Mouse (Mus musculus): ENCODE data around the gene Gab2.

Gene Gab2

DNA sequence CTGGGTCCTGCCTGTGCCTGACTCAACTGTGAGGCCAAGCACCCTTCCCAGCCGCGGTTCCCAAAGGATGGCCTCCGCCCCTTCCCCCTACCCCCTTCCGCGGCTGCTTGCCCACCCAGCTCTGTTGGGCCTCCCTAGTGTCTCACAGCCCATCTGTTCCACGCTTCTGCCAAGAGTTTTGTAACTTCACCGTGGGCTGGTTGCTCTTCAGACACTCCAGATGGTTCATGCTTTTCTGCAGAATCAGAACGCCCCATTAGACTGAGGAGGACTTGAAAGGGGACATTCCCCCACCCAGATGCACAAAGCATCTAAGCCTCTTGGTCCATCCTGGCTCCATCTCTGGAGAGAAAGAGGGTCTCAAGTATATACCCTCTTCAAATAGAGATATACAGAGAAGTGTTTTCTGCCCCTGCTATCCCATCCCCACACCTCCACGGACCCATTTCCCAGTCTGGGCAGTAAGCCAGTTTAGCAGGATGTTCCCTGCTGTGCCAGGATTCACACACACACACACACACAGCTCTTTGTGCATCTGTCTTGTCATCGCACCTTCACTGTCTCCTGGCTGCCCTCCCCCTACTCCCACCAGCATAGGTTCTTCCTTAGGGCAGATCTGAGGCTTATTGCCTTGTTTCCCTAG lies 264.0 kb downstream of the Gab2 start:
- no peak for DNase-seq (ENCODE audit: low spot score in 2 of 2)

DNA sequence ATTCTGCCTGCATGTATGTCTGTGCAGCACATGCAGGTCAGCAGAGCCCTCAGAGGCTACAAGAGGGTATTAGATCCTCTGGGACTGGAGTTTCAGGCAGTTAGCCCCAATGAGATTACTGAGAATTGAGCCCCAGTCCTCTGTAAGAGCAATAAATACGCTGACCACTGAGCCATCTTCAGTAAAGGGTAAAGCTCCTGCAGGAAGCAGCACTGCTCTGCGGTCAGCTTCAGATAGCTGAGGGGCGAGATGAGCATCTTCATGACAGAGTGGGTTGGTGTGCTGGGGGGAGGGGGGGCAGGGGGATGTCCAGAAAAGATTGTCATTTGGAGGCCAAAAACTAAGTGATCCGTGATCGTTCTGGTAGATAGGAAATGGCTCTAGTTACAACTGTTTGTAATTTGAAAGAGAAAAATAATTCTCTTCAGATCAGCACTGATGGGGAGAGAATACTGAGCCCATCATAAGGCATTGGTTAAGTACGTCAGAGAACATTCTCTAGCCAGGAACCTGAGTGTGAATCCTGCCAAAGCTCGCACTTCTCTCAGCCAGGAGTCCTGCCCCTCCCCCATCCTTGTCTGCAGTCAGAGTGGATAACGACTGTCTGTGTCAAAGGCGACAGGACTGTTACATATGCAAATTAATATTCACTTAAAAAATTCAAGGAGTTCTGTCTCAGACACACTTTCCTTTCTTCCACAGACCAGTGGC lies 264.9 kb downstream of the Gab2 start:
- DNase-seq (ENCODE audit: low spot score in 2 of 2), result no peak

DNA sequence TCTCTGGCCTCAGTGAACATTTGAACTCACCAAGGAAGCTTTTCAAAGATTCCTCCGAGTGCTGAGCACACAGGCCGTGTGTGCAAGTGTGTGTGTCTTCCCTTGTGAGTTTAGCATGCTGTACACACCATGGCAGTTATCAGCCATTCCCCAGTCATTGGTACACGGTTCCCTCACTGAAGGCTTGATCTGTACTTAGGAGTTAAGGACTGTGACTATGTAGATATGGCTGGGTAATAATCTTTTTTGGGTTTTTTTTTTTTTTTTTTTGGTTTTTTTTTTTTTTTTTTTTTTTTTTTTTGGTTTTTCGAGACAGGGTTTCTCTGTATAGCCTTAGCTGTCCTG lies 265.4 kb downstream of the Gab2 start:
- no peak for DNase-seq (ENCODE audit: low spot score in 2 of 2)

GRCm38 (mm10) chr7:97347464-97347863 lies 266.1 kb downstream of the Gab2 start:
- no peak for DNase-seq (ENCODE audit: low spot score in 2 of 2)

GRCm38 (mm10) chr7:97348318-97348717 lies 266.9 kb downstream of the Gab2 start:
- DNase-seq (ENCODE audit: low spot score in 2 of 2), result no peak

GRCm38 (mm10) chr7:97348836-97349235 lies 267.4 kb downstream of the Gab2 start:
- no peak for DNase-seq (ENCODE audit: low spot score in 2 of 2)

GRCm38 (mm10) chr7:97349438-97349837 lies 268.1 kb downstream of the Gab2 start:
- DNase-seq (ENCODE audit: low spot score in 2 of 2), result no peak

GRCm38 (mm10) chr7:97350891-97351290 lies 269.5 kb downstream of the Gab2 start:
- no peak for DNase-seq (ENCODE audit: low spot score in 2 of 2)

DNA sequence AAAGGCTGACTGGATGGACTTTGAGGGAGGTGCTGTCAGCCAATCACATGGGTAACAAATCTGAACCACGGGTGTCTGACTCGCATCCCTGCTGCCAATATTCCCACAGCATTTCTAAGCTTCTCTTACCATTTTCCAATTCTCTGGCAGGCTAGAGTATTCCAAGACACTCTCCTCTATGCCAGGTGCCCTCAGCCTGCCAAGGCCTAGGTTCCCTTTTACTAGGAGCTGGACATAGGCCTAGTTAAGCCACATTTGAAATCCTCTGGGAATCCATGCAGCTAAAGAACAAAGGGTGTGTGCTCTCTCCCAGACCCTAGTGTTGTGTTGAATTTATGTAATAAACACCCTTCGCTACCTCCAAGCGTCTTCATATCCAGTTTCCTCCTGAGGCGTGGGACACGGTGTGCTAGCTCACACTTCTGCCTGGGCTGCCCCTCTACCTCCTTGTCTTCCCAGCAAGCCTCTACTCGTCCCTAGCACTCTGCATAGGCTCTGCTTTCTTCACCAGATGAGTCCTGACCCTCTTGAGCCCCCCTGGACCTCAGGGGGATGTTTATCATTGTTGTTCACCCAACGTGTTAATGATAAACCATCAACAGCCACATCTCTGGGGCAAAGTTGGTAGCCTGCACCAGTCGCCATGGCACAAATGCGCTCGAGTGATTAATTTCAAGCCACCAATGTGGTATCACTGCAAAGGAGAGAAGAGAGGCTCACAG lies 270.6 kb downstream of the Gab2 start:
- DNase-seq (ENCODE audit: low spot score in 2 of 2), result no peak

- DNase-seq (ENCODE audit: low spot score in 2 of 2), result no peak
Observed at GRCm38 (mm10) chr7:97353356-97353755, 272.0 kb downstream of the Gab2 start.

GRCm38 (mm10) chr7:97355068-97355841 lies 273.9 kb downstream of the Gab2 start:
- DNase-seq (ENCODE audit: low spot score in 2 of 2), result no peak

DNA sequence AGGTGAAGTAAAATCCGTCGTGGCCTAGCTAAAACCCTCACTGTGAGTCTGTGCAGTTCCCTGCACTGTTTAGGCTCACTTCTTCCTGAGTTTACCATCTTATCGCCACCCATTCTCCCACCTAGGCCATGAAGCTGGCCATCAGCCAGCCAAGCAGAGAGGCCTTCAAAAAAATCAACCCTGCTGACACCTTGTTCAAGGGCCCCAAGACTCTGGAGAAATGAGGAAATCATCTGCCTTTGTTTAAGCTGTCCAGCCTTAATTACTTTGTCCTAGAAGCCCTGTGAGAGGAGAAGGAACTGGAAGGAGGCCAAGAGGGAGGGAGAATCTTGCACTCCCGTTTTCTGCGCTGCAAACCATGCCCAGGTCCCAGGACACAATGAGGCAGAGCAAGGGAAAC lies 274.9 kb downstream of the Gab2 start:
- no peak for DNase-seq (ENCODE audit: low spot score in 2 of 2)

DNA sequence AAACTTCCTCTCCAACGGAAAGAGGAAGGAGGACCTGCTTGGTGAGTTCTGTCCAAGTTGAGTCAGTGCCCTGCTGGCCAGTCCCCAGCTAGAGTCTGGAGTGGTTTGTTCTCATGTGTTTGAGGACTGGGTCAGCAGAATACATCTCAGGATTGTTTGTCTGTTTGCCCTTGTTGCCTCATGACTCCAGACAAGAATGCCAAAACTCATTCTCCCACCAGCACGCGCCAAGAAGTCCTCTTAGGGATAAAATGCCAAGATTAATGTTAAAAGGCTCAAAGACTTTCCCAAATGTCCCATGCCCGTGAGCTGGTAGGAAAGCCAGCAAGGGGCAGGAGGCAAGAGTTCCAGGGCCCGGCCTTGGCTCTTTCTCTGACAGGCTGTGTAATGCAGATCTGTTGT lies 275.5 kb downstream of the Gab2 start:
- no peak for DNase-seq (ENCODE audit: low spot score in 2 of 2)

- no peak for DNase-seq (ENCODE audit: low spot score in 2 of 2)
Observed at GRCm38 (mm10) chr7:97357840-97358239, 276.5 kb downstream of the Gab2 start.

GRCm38 (mm10) chr7:97358347-97358746 lies 277.0 kb downstream of the Gab2 start:
- DNase-seq (ENCODE audit: low spot score in 2 of 2), result no peak

Measured in spleen, postnatal 4 days (tissue).